Mouse (Mus musculus): ENCODE results near the gene Phykpl. TPM values are rescaled to one million over a fixed set of nuclear protein-coding genes. Genes with fewer than 3 reads are reported as not detected.
A peak's percentile ranks its signal among the peaks of the same experiment; 100 is the strongest.

Gene Phykpl
- polyA plus RNA-seq, 1 experiment from 2014 or later, result 18.1 TPM

DNA sequence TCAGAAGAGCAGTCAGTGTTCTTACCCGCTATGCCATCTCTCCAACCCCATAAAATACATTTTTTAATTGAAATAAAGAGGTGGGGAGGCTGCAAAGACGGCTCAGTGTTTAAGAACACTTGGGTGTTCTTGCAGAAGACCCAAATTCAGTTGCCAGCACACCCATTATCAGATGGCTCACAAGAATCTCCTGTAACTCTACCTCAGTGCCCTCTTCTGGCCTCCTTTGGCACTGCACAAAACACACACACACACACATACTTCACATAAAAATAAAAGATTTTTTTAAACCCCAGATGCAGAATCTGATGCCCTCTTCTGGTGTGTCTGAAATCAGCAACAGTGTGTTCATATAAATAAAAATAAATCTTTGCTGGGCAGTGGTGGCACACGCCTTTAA, 4.3 kb downstream of the Phykpl start:
- WGBS, result 90% methylated on average over 3 of the region's 3 CpGs
- H3K9me3 ChIP-seq, result no peaks in the 10 kb centered on the region
- no peak overlapping the region for H3K9ac ChIP-seq
- H3K4me2 ChIP-seq, result no peak overlapping the region
- H3K4me1 ChIP-seq, result peaks cover 15% of the 10 kb centered on the region
- H3K36me3 ChIP-seq, result peaks cover 66% of the 10 kb centered on the region
- ATAC-seq (ENCODE audit: borderline replicate concordance, extremely low read depth, low FRiP score, low TSS enrichment), result no peak
- no peaks in the 10 kb centered on the region for H3K27me3 ChIP-seq
- H3K27ac ChIP-seq, result no peak overlapping the region
- no peak overlapping the region for H3K4me3 ChIP-seq

DNA sequence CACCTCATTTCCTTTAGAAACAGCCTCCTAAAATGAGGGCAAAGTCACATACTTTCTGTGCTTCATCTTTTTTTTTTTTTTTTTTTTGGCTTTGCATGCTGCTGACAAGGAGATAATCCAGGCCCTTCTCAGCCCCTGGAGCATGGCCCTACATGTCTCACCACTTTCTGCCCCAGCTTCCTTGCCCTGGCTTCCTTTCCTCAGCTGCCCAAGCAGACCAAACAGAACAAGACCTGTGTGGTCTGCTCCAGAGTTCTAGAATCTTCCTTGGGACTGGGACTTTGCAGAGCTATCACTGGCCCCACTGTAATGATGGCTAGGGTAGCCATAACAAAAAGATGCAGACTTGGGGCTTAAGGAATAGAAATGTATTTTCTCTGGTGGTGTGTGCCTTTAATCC, 5.4 kb downstream of the Phykpl start:
- Histone ChIP-seq H3K27me3 (no peaks in the 10 kb centered on the region), H3K4me3 (no peak overlapping the region), H3K9ac (no peak overlapping the region), H3K27ac (no peak overlapping the region), H3K4me1 (peaks cover 11% of the 10 kb centered on the region), H3K9me3 (no peaks in the 10 kb centered on the region), H3K4me2 (no peak overlapping the region), H3K36me3 (peaks cover 75% of the 10 kb centered on the region)
- no peak for ATAC-seq (ENCODE audit: borderline replicate concordance, extremely low read depth, low FRiP score, low TSS enrichment)

DNA sequence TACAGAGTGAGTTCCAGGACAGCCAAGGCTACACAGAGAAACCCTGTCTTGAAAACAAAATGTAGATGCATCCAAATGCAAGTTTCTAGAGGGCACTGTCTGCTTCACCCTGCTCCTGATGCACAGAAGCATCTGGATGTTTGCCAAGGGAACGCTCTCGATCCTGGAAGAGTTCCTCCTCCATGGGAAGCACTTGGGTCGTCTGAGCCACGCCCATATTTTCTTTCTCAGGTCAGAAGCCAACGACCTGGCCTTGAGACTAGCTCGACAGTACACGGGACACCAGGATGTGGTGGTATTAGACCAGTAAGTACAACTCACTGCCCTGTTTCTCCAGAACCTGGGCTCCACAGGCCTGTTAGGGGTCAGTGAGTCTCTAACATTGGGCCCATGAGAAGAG, 6.6 kb downstream of the Phykpl start:
- Histone ChIP-seq H3K27me3 (no peaks in the 10 kb centered on the region), H3K4me2 (no peak overlapping the region), H3K36me3 (peaks cover 87% of the 10 kb centered on the region), H3K9ac (no peak overlapping the region), H3K27ac (no peak overlapping the region), H3K9me3 (no peaks in the 10 kb centered on the region), H3K4me3 (no peak overlapping the region), H3K4me1 (no peaks in the 10 kb centered on the region; the same call in 1 of the 2 replicates)
- WGBS, result 30% methylated on average over 7 of the region's 7 CpGs
- no peak for ATAC-seq (ENCODE audit: borderline replicate concordance, extremely low read depth, low FRiP score, low TSS enrichment)

DNA sequence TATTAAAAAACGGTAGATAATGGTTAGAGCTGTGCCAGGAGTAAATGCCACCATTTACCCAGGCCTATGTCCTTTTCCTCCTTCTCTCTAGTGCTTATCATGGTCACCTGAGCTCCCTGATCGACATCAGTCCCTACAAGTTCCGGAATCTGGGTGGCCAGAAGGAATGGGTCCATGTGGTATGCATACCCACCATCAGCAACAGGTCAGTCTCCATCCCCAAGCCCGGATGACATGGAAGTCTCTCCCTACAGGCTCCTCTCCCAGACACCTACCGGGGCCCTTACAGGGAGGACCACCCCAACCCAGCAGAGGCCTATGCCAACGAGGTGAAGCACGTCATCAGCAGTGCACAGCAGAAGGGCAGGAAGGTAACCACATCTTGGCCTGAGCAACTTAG, 7.4 kb downstream of the Phykpl start:
- 87% methylated on average over 7 of the region's 7 CpGs for WGBS
- H3K36me3 ChIP-seq, result peaks cover 94% of the 10 kb centered on the region
- H3K4me2 ChIP-seq, result no peak overlapping the region
- H3K4me3 ChIP-seq, result no peak overlapping the region
- H3K9me3 ChIP-seq, result no peaks in the 10 kb centered on the region
- no peaks in the 10 kb centered on the region for H3K27me3 ChIP-seq
- H3K4me1 ChIP-seq, result no peaks in the 10 kb centered on the region
- no peak overlapping the region for H3K27ac ChIP-seq
- no peak overlapping the region for H3K9ac ChIP-seq
- no peak for ATAC-seq (ENCODE audit: borderline replicate concordance, extremely low read depth, low FRiP score, low TSS enrichment)

DNA sequence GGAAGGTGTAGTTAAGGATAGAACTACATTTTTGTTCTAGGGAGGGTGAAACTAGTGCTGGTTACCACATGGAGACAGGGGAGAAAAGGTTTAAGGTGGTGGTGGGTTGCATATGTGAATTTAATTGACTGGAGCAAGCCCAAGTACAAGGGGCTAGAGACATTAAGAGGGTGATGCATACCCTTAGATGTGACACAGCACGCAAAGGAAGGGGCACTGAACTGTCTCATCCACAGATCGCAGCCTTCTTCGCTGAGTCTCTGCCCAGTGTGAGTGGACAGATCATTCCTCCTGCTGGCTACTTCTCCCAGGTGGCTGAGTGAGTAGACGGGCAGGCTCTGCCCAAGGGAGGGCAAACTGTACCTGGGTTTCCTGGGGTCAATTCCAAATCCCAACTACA, 8.8 kb downstream of the Phykpl start:
- H3K4me1 ChIP-seq, result no peaks in the 10 kb centered on the region
- H3K27me3 ChIP-seq, result no peaks in the 10 kb centered on the region
- no peak overlapping the region for H3K9ac ChIP-seq
- no peak overlapping the region for H3K4me3 ChIP-seq
- H3K27ac ChIP-seq, result no peak overlapping the region
- H3K36me3 ChIP-seq, result peaks cover 94% of the 10 kb centered on the region
- WGBS, result 86% methylated on average over 4 of the region's 4 CpGs
- no peaks in the 10 kb centered on the region for H3K9me3 ChIP-seq
- ATAC-seq (ENCODE audit: borderline replicate concordance, extremely low read depth, low FRiP score, low TSS enrichment), result no peak
- H3K4me2 ChIP-seq, result no peak overlapping the region

DNA sequence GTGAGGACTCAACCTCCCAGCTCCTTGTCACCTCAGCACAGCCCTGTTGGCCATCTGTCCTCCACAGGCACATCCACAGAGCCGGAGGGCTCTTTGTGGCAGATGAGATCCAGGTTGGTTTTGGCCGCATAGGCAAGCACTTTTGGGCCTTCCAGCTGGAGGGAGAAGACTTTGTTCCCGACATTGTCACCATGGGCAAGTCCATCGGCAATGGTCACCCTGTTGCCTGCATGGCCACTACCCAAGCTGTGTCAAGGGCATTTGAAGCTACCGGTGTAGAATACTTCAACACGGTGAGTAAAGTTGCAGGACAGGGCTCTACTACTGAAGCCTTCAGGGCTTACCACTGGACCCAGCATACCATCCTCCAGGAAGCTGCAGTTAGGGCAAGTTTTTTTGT, 9.3 kb downstream of the Phykpl start:
- ATAC-seq (ENCODE audit: borderline replicate concordance, extremely low read depth, low FRiP score, low TSS enrichment), result no peak
- no peak overlapping the region for H3K4me3 ChIP-seq
- peaks cover 95% of the 10 kb centered on the region for H3K36me3 ChIP-seq
- no peaks in the 10 kb centered on the region for H3K9me3 ChIP-seq
- H3K9ac ChIP-seq, result no peak overlapping the region
- no peaks in the 10 kb centered on the region for H3K4me1 ChIP-seq
- 87% methylated on average over 6 of the region's 6 CpGs for WGBS
- H3K27me3 ChIP-seq, result no peaks in the 10 kb centered on the region
- no peak overlapping the region for H3K27ac ChIP-seq
- H3K4me2 ChIP-seq, result no peak overlapping the region

DNA sequence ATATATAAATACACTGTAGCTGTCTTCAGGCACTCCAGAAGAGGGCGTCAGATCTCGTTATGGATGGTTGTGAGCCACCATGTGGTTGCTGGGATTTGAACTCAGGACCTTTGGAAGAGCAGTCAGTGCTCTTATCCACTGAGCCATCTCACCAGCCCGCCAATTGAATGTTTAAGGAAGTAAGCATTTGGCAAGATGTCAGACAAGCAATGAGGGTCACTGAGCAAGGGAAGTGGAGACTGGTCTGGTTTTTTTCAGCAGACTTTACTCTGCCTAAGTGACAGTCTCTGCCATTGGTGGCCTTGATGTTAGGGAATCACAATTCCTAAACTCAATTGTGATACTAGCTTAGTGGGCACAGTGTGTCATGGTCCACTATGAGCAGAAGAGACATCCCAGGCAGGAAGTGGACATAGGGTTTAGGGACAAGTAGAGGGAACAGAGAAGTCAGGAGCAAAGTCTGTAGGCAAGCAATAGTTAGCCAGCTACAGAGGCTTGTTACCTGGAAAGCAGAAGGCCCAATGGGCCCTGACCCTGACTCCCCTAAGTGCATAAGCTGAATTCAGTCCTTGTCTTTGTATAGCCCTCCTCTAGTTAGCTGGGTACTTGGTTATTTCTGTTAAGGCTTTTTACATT, 10.3 kb downstream of the Phykpl start:
- Histone ChIP-seq H3K4me3 (no peak overlapping the region), H3K4me2 (no peak overlapping the region), H3K27ac (no peak overlapping the region), H3K4me1 (no peaks in the 10 kb centered on the region), H3K36me3 (peaks cover 95% of the 10 kb centered on the region), H3K27me3 (no peaks in the 10 kb centered on the region), H3K9ac (no peak overlapping the region), H3K9me3 (no peaks in the 10 kb centered on the region)
- WGBS, result 56% methylated on average over 3 of the region's 3 CpGs
- ATAC-seq (ENCODE audit: borderline replicate concordance, extremely low read depth, low FRiP score, low TSS enrichment), result no peak

DNA sequence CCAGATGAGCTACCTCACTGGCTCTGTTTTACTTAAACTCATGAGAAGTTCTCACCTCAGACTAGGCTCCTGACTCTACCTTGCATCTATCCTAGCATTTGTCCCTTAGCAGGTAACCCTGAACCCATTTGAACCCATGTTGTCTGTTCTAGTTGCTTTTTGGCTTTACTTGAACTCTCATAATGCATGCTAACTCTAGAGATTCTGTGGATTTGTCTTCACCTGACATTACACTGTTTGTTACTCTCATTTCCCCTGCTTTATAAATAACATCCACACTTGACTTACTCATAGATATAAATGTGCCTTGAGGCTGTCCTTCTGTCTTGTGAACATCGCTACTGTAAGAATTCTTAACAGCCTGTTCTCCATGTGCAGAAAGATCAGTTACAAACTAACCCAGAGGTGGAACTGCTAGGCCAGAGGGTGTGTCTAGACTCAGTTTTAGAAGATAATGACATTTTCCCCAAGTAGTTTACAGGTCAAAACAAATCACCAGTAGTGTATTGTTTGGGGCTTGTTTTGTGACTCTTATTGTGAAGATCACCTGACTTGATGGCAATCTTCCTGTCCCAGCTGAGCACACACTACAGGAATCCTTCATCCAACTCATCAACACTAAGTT, 11.0 kb downstream of the Phykpl start:
- 88% methylated on average over 1 of the region's 1 CpGs for WGBS
- no peaks in the 10 kb centered on the region for H3K27me3 ChIP-seq
- H3K4me3 ChIP-seq, result no peak overlapping the region
- H3K9ac ChIP-seq, result no peak overlapping the region
- no peak overlapping the region for H3K4me2 ChIP-seq
- H3K4me1 ChIP-seq, result no peaks in the 10 kb centered on the region
- H3K27ac ChIP-seq, result no peak overlapping the region
- ATAC-seq (ENCODE audit: borderline replicate concordance, extremely low read depth, low FRiP score, low TSS enrichment), result no peak
- H3K36me3 ChIP-seq, result peaks cover 96% of the 10 kb centered on the region
- no peaks in the 10 kb centered on the region for H3K9me3 ChIP-seq

DNA sequence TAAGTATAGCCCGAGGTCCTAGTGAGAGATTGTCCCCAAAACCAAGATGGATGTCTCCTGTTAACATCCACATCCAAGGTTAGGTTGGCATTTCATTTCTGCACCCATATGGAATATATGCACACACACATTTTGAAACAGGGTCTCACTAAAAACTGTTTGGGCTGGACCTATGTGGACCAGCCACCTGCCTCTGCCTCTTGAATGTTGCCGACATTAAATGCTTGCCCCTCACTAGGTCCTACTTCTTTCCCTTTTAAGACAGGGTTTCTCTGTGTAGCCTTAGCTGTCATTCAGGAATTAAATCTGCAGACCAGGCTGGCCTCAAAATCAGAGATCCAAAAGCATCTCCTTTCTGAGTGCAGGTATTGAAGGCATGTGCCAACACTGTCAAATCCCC, 13.0 kb downstream of the Phykpl start:
- H3K9ac ChIP-seq, result no peak overlapping the region
- no peak overlapping the region for H3K4me2 ChIP-seq
- WGBS, result 60% methylated on average over 2 of the region's 2 CpGs
- H3K36me3 ChIP-seq, result peaks cover 97% of the 10 kb centered on the region
- H3K4me1 ChIP-seq, result peaks cover 5% of the 10 kb centered on the region; the same call in 1 of the 2 replicates
- no peak overlapping the region for H3K27ac ChIP-seq
- no peaks in the 10 kb centered on the region for H3K27me3 ChIP-seq
- no peak overlapping the region for H3K4me3 ChIP-seq
- no peaks in the 10 kb centered on the region for H3K9me3 ChIP-seq
- ATAC-seq (ENCODE audit: borderline replicate concordance, extremely low read depth, low FRiP score, low TSS enrichment), result no peak

DNA sequence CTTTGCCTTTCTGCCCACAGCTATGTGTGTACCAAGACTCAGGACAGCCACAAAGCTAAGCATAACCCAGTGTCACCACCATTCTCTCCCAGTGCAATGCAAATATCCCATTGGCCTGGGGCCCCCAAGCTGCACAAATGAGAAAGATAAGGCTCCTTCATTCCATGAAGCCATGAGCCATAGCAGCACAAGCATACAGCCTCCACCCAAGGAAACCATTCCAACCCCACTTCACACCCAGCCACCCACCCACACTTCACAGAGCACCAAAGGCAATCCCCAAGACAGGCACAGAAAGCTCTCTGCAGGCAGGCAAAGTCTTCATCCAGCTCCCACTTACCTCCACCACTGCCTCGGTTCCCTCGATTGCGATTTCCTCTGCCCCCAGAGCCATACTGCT, 17.7 kb downstream of the Phykpl start:
- ATAC-seq (ENCODE audit: borderline replicate concordance, extremely low read depth, low FRiP score, low TSS enrichment), result no peak
- Histone ChIP-seq H3K4me3 (no peak overlapping the region), H3K36me3 (peaks cover 83% of the 10 kb centered on the region), H3K9ac (no peak overlapping the region), H3K4me1 (peaks cover 27% of the 10 kb centered on the region), H3K27ac (no peak overlapping the region), H3K9me3 (no peaks in the 10 kb centered on the region), H3K4me2 (no peak overlapping the region), H3K27me3 (no peaks in the 10 kb centered on the region)
- WGBS, result 80% methylated on average over 3 of the region's 3 CpGs

DNA sequence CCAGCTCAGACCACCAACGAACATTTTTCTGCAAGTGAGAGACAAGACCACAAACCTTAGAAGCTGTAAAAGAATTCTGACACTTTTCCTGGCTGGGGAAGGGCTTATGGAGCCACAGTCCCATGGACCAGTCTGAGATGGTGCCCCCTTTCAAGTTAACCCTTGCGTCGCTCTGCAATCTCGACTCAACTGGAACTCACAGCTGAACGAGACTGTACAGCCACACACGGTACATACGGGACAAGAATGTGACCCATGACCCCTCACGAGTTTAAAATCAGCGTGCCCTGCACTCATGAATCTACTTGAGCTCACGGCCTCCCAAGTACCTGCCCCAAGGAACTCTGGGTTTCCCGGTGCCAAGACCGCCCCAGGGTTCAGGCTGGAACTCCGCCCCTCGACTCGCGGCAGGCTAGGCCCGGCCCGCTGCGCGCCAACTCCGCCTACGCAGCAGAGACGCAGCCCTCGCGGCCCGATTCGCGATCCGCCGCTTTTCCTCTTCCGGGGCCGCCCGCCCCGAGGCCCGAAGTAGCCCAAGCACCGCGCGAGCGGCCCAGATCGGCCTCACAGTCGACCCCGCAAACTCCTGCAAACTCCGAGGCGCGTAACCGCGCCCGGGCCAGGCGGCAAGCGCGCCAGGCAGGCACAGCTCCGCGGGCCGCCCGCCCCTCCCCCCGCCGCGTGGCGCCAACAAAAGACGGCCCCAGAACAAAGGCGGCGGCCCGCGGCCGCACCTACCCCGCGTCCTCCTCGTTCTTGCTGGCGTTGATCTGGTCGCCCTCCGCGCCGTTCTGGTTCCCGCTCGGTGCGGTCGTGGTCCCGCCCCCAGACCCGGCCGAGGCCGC, 21.3 kb downstream of the Phykpl start:
- Histone ChIP-seq H3K27ac (peak overlapping the region; percentile 94), H3K4me2 (peak overlapping the region; percentile 71), H3K27me3 (no peaks in the 10 kb centered on the region), H3K4me3 (peak overlapping the region; percentile 99), H3K4me1 (peaks cover 33% of the 10 kb centered on the region), H3K9me3 (no peaks in the 10 kb centered on the region), H3K9ac (peak overlapping the region; percentile 99), H3K36me3 (peaks cover 48% of the 10 kb centered on the region)
- peak; percentile 81 for ATAC-seq (ENCODE audit: borderline replicate concordance, extremely low read depth, low FRiP score, low TSS enrichment)
- under 1% methylated on average over 77 of the region's 81 CpGs for WGBS

DNA sequence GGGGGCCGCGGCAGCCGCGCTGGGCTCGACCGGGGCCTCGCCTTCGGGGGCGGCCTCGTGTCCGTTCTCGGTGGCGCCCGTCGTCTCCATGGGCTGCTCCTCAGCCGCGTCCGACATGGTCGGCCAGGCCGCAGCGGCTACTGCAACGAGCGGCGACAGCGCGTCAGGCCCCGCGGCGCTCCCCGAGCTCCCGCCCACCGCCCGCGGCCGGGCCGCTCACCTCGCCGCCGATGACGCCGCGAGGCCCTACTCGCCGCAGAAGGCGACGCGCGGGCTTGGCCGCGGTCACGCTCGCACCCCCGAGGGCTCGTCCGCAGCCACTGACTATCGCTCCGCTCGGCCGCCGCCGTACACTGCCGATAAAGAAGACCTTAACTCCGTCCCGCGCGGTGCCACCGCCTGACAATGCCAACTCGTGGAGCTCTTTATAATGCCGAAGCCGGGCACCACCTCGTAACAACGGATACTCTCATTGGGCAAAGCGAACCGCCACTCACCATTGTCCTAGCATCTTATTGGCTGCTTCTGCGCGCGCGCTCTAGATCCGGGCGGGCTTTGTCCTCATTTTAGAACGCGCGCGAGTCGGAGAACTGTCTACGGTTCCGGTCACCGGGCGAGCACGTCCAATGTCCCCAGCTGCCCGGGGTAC, 22.0 kb downstream of the Phykpl start, which contains the start of gene Hnrnpab:
Hnrnpab (minus strand) TSS at position 401 of the 649 bp plus-strand sequence.
- ATAC-seq (ENCODE audit: borderline replicate concordance, extremely low read depth, low FRiP score, low TSS enrichment), result peak; percentile 93
- peak within 1 kb of the TSS; percentile 94 for H3K27ac ChIP-seq
- peaks cover 33% of the 10 kb centered on the region for H3K4me1 ChIP-seq
- H3K4me3 ChIP-seq, result peak within 1 kb of the TSS; percentile 99
- H3K36me3 ChIP-seq, result peaks cover 40% of the 10 kb centered on the region
- WGBS, result under 1% methylated on average over 83 of the region's 91 CpGs
- no peaks in the 10 kb centered on the region for H3K27me3 ChIP-seq
- no peaks in the 10 kb centered on the region for H3K9me3 ChIP-seq
- peak within 1 kb of the TSS; percentile 99 for H3K9ac ChIP-seq
- H3K4me2 ChIP-seq, result peak within 1 kb of the TSS; percentile 80

All from lung, embryonic 15.5 days (tissue).